Mouse (Mus musculus): ENCODE measurements around the gene Tmie. TPM values are rescaled to one million over a fixed set of nuclear protein-coding genes. Genes with fewer than 3 reads are reported as not detected.

Gene Tmie
- polyA plus RNA-seq, 1 experiment from 2014 or later: 0.11 TPM

DNA sequence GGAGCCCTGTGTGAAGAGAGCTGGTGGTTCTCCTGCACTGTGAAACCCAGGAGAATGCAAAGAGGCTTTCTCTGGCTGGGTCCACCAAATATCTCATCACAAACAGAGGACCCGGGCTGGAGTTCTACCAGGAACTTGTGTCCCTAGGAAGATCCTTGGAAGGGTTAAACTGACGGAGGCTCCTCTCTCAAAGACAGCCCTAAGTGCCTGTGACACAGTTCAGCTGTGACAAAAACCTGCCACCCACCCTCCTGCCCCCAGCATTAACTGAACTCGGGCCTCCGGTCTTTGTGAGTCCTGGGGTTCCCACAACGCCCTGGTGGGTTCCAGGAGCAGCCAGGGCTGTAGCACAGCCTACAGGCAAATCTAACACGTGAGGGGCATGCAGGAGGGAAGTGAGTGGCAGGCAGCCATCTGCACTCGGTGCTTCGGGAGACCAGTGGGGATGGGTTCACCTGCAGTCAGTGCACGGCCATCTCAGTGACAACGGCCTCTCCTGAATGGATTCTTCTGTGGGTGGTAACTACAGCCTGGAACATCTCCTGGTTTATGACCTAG lies 19.6 kb upstream of the Tmie start:
- Histone ChIP-seq H3K9me3 (replicated peaks) (no peaks in the 10 kb centered on the region), H3K27ac (replicated peaks) (no peak overlapping the region), H3K36me3 (no peaks in the 10 kb centered on the region), H3K27me3 (ENCODE audit: low read depth, poor library complexity, severe bottlenecking) (peaks cover 11% of the 10 kb centered on the region), H3K4me3 (no peak overlapping the region), H3K4me1 (peaks cover 15% of the 10 kb centered on the region)
- DNase-seq (ENCODE audit: low spot score): no peak
- WGBS: 73% methylated on average over 10 of the region's 10 CpGs

DNA sequence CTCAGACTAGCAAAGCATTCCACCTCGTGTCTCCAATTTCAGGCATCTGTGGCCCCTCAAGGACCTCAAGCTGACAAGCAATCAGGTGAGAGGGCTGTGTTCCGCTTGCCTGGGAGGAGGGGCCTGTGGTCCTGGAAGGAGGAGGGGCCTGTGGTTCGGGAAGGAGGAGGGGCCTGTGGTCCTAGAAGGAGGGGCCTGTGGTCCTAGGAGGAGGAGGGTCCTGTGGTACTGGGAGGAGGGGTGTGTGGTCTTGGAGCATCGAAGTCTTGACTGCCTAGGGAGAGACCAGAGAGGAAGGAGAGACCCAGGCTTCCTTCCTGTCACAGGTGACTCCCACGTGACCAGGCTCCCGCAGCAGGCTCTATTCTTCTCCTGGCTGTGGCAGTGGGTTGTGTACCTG lies 16.7 kb upstream of the Tmie start:
- WGBS: 7% methylated on average over 6 of the region's 6 CpGs
- H3K27ac ChIP-seq (replicated peaks): peak overlapping the region; percentile 53; the same call in 1 of the 2 replicates
- DNase-seq (ENCODE audit: low spot score): peak; percentile 45
- peaks cover 15% of the 10 kb centered on the region for H3K4me1 ChIP-seq
- peak overlapping the region; percentile 35 for H3K4me3 ChIP-seq
- H3K36me3 ChIP-seq: no peaks in the 10 kb centered on the region
- H3K27me3 ChIP-seq (ENCODE audit: low read depth, poor library complexity, severe bottlenecking): peaks cover 21% of the 10 kb centered on the region
- no peaks in the 10 kb centered on the region for H3K9me3 ChIP-seq (replicated peaks)

DNA sequence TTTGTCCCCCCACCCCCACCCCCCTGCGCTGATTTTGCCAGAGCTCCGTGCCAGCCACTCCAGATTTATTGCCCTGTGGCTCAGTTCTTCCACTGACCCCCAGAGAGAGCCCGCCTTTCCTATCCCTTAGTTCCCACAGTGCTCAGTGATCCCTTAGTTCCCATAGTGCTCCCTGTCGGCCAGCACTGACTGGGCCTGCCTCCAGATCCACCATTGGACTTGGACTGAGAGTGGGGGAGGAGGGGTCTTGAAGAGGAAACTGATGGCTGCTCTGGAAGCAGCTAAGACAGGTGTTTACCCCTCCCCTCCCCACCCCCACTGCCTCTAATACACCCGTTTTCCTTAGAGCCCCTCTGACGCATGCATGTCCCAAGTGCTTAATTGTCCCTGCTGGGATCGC lies 16.1 kb upstream of the Tmie start:
- peak overlapping the region; percentile 35 for H3K4me3 ChIP-seq
- H3K27me3 ChIP-seq (ENCODE audit: low read depth, poor library complexity, severe bottlenecking): peaks cover 21% of the 10 kb centered on the region
- no peak for DNase-seq (ENCODE audit: low spot score)
- no peaks in the 10 kb centered on the region for H3K36me3 ChIP-seq
- H3K27ac ChIP-seq (replicated peaks): peak overlapping the region; percentile 53; the same call in 1 of the 2 replicates
- peaks cover 15% of the 10 kb centered on the region for H3K4me1 ChIP-seq
- H3K9me3 ChIP-seq (replicated peaks): no peaks in the 10 kb centered on the region
- 23% methylated on average over 7 of the region's 7 CpGs for WGBS

DNA sequence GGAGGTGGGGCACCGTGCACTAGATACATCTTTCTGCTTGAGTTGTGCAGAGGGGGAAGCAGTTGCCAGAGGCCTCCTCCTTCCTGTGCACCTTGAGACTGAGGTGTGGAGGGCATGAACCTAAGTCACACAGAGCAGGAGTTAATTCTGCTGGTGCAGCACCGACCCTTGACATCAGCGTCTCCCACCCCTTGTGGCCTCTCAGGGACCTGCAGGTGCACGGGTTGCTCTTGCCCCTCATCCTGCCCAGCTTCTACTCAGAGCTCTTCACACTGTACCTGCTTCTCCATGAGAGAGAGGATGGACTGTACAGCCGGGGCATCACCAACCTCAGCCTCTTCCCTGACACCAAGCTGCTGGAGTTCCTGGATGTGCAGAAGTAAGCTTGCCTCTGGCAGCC lies 15.6 kb upstream of the Tmie start:
- Histone ChIP-seq H3K4me1 (peaks cover 19% of the 10 kb centered on the region), H3K4me3 (no peak overlapping the region)
- WGBS: 65% methylated on average over 5 of the region's 5 CpGs

DNA sequence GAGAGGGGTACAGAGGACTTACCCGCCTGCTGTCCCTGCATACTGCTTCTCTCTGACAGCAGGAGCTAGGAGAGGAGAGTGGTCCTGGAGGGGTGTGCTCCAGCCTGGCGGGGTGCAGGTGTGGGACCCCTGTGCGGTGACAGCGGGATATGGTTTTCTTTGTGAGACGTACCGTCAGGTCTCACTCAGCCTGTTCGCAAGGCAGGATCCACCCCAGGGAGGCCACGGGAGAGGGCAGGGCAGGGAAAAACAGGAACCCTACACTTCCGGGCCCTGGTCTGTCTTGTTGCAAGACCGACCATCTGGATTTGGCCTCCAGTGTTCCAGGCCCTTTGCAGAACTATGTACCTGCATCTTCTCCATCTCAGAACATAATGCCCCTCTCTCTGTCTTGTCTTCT lies 13.5 kb upstream of the Tmie start:
- H3K9me3 ChIP-seq (replicated peaks): no peaks in the 10 kb centered on the region
- WGBS: 67% methylated on average over 10 of the region's 10 CpGs
- no peak for DNase-seq (ENCODE audit: low spot score)
- H3K4me3 ChIP-seq: no peak overlapping the region
- peaks cover 29% of the 10 kb centered on the region for H3K4me1 ChIP-seq
- no peak overlapping the region for H3K27ac ChIP-seq (replicated peaks)
- peaks cover 36% of the 10 kb centered on the region for H3K27me3 ChIP-seq (ENCODE audit: low read depth, poor library complexity, severe bottlenecking)
- H3K36me3 ChIP-seq: no peaks in the 10 kb centered on the region

More for the DNA sequence above, 15.6 kb upstream of the Tmie start:
- Histone ChIP-seq H3K9me3 (replicated peaks) (no peaks in the 10 kb centered on the region), H3K27ac (replicated peaks) (no peak overlapping the region; the same call in 1 of the 2 replicates), H3K27me3 (ENCODE audit: low read depth, poor library complexity, severe bottlenecking) (peaks cover 21% of the 10 kb centered on the region), H3K36me3 (no peaks in the 10 kb centered on the region)
- DNase-seq (ENCODE audit: low spot score): no peak

DNA sequence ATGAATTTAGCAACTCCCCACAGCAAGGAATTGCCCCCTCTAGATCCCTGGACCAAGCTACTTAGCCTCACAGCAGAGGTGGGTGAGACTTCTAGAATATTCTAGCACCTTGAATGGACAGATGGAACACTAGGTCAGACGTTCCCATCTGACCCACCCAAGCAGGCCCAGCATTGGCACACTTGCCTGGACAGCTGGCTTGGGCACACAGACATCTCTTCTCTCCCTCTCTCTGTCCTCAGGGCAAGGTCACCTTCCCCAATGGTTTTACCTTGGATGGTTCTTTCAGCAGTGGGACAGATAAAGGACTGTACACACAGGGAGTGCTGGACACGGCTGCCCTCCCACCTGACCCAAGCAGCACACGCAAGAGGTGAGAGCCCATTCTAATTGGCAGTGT lies 12.6 kb upstream of the Tmie start:
- Histone ChIP-seq H3K36me3 (no peaks in the 10 kb centered on the region), H3K27me3 (ENCODE audit: low read depth, poor library complexity, severe bottlenecking) (peaks cover 36% of the 10 kb centered on the region), H3K4me1 (peaks cover 36% of the 10 kb centered on the region), H3K27ac (replicated peaks) (no peak overlapping the region), H3K9me3 (replicated peaks) (no peaks in the 10 kb centered on the region), H3K4me3 (no peak overlapping the region)
- 92% methylated on average over 3 of the region's 3 CpGs for WGBS
- DNase-seq (ENCODE audit: low spot score): no peak

DNA sequence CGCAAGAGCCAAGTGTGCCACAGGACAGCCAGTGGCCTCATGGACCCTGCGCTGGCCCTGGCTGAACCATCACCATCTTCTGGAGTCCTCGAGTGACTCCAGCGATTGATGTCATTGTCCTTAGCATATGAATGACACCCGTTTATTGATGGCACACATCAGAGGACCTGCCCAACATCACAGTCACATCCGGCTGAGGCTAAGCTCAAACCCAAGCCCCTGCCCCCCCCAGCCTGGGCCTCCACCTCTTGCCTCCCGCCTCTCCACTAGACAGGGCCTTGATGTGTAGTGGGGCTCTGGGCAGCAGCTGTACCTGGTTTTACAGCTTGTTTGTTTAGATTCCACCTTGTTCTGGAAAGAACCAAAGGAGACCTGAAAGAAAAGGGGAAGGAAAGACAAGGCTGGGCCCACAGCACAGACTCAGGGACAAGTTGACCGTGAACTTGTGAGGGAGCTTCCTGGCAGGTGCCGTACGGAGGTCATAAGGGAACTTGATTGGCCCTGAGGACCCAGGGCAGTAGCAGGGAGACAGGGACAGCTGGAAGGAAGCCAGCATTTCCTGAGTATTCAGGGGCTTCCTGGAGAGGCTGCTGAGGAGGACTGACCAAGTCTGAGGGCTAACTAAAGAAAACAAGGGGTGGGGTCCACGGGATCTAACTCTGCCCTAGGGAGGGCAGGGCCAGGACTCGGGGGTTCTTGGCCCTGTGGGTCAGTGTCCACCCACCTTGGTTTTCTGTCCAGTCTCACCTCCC lies 11.3 kb upstream of the Tmie start:
- peaks cover 34% of the 10 kb centered on the region for H3K4me1 ChIP-seq

DNA sequence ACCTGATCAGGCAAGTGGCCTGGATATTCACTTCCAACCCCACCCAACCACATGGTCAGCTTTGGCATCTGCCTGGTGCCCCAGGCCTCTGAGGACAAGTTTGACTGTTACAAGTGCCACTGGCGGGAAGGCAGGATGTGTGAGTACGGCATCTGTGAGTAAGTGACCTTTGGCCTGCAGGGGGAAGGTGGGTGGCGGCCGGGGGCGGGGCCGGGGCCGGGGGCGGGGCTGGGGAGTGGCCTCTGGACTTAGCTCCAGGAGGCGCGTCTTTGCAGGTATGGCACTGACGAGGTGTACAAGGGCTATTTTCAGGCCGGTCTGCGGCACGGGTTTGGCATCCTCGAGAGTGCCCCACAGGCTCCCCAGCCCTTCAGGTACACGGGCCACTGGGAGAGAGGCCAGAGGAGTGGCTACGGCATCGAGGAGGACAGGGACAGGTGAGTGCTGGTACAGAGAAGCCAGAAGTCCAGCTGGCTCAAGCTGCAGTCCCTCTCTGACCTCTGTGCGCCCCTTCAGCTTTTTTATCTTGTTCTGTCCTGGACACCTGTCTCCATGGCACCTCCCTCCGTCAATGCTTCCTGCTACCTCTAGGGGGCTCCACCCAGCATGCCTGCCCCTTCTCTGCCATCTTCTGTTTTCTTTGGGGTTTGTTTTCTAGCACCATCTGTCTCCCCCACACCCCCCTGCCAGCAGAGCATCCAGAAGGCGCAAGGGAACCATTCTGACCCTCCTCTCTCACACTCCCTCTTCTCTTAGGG lies 10.3 kb upstream of the Tmie start:
- Histone ChIP-seq H3K9me3 (replicated peaks) (no peaks in the 10 kb centered on the region), H3K36me3 (no peaks in the 10 kb centered on the region), H3K4me3 (0 out of 2 replicates have a peak overlapping the region, but pooled peaks have one; percentile 7), H3K4me1 (peaks cover 26% of the 10 kb centered on the region), H3K27ac (replicated peaks) (no peak overlapping the region), H3K27me3 (ENCODE audit: low read depth, poor library complexity, severe bottlenecking) (peaks cover 36% of the 10 kb centered on the region)
- DNase-seq (ENCODE audit: low spot score): no peak
- WGBS: 16% methylated on average over 21 of the region's 21 CpGs

More for the DNA sequence above, 11.3 kb upstream of the Tmie start:
- Histone ChIP-seq H3K36me3 (no peaks in the 10 kb centered on the region), H3K27ac (replicated peaks) (0 out of 2 replicates have a peak overlapping the region, but pooled peaks have one; percentile 4), H3K27me3 (ENCODE audit: low read depth, poor library complexity, severe bottlenecking) (peaks cover 40% of the 10 kb centered on the region), H3K9me3 (replicated peaks) (no peaks in the 10 kb centered on the region), H3K4me3 (no peak overlapping the region)
- WGBS: 86% methylated on average over 12 of the region's 12 CpGs
- no peak for DNase-seq (ENCODE audit: low spot score)

DNA sequence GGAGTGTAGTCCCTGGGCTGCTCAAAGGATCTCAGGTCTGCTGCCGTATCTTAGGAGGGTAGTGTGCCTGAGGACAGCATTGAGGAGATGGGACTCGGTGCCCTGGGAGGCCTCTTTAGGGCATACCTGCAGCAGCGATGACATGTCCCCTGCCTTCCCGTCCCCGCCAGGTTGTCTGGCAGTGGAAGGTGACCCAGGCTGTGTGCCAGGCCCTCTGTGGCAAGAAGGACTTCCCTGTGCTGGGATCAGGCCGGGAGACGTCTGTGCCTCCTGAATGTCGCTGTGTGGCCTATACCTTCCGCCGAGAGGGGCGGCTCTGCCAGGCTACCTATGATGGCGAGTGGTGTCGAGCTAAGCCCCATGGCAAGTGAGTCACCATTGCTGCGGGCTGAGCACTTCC lies 9.0 kb upstream of the Tmie start:
- no peak for DNase-seq (ENCODE audit: low spot score)
- no peak overlapping the region for H3K27ac ChIP-seq (replicated peaks)
- 90% methylated on average over 14 of the region's 14 CpGs for WGBS

DNA sequence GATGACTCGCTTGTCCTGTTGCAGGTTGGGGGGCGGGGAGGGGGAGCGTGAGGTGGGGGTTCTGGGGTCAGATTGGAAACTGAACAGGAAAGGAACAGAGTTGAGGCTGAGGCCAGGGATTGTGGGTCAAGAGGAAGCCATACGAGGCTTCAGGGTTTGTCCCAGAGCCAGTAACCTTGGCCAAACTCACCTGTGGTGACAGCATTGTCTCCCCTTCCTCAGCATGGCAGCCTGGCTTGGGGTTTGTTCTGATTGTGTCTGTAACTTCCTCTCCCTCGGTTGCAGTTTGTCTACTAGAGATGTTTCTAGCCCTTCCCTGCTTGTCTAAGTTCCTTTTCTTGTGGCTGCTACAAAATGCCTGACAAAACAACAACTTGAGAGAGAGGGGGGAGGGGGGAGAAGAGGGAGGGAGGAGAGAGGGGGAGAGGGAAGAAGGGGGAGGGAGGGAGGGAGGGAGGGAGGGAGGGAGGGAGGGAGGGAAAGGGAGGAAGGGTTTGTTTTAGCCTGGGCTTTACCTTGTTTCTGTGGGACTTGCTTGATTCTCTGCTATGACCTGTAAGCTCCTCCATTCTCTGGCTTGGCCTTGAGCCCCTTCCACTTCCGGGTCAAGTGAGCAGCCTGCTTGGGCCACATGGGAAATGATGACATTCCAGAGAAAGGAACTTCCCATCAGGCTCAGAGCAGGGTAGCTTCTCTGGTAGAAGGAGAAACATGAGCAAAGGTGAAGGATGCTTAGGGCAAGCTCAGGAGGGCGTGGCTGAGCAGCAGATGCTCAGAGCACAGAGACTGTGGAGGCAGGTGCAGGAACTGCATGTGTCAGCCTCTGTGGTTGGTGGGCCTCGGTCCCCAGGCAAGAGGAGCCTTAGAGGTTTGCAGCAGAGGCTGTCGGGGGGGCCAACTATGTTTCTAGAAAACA lies 7.7 kb upstream of the Tmie start:
- WGBS: 69% methylated on average over 9 of the region's 9 CpGs
- DNase-seq (ENCODE audit: low spot score): no peak

More for the DNA sequence above, 9.0 kb upstream of the Tmie start:
- H3K4me1 ChIP-seq: peaks cover 26% of the 10 kb centered on the region
- H3K4me3 ChIP-seq: no peak overlapping the region
- H3K9me3 ChIP-seq (replicated peaks): no peaks in the 10 kb centered on the region
- H3K36me3 ChIP-seq: no peaks in the 10 kb centered on the region
- peaks cover 32% of the 10 kb centered on the region; the same call in 1 of the 2 replicates for H3K27me3 ChIP-seq (ENCODE audit: low read depth, poor library complexity, severe bottlenecking)

DNA sequence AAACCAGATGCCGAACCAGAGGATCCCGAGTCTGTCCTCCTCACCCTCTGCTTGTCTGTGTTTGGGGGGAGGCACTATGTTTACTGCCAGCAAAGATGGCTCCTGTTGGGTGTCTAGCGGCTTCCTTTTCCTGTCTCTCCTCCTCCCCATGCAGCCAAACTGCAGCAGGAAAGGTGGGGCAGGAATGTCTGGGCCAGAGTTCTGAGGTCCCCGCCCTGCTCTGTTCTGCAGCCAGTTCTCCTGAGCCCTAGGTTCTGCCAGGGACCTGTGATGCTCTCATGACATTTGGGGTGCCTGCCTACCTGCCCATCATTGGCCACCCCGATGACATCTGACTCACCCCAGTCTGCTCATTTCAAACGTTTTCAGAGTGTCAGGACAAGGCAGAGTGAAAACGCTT lies 2.0 kb upstream of the Tmie start:
- H3K36me3 ChIP-seq: no peaks in the 10 kb centered on the region
- H3K4me1 ChIP-seq: peaks cover 14% of the 10 kb centered on the region
- H3K9me3 ChIP-seq (replicated peaks): no peaks in the 10 kb centered on the region
- 75% methylated on average over 7 of the region's 7 CpGs for WGBS
- H3K4me3 ChIP-seq: no peak overlapping the region
- H3K27me3 ChIP-seq (ENCODE audit: low read depth, poor library complexity, severe bottlenecking): peaks cover 71% of the 10 kb centered on the region
- H3K27ac ChIP-seq (replicated peaks): no peak overlapping the region
- DNase-seq (ENCODE audit: low spot score): no peak

More for the DNA sequence above, 7.7 kb upstream of the Tmie start:
- Histone ChIP-seq H3K27me3 (ENCODE audit: low read depth, poor library complexity, severe bottlenecking) (peaks cover 29% of the 10 kb centered on the region; the same call in 1 of the 2 replicates), H3K36me3 (no peaks in the 10 kb centered on the region), H3K4me1 (peaks cover 26% of the 10 kb centered on the region), H3K4me3 (no peak overlapping the region), H3K9me3 (replicated peaks) (no peaks in the 10 kb centered on the region), H3K27ac (replicated peaks) (no peak overlapping the region)

DNA sequence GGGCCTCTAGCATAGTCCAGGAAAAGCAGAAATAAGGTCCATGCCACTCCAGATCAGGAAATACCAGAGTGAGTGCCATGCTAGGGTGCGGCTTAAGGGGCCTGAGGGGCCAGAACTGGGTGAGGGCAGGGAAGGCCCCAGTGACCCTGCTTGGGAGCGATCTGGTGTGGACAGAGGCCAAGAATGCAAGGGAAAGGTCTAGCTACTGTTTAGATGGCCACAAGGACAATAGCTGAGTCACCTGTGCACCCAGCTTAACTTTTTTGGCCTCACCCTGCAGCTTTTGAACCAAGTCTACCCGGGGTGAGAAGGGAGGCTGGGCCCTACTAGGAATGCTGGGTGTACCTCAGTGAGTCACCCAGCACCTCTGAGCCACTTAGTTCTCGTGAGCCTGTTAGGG lies 859 bp upstream of the Tmie start:
- H3K27ac ChIP-seq (replicated peaks): no peak overlapping the region
- 59% methylated on average over 4 of the region's 4 CpGs for WGBS
- H3K9me3 ChIP-seq (replicated peaks): no peaks in the 10 kb centered on the region
- H3K4me3 ChIP-seq: peak overlapping the region; percentile 64
- no peaks in the 10 kb centered on the region for H3K36me3 ChIP-seq
- H3K27me3 ChIP-seq (ENCODE audit: low read depth, poor library complexity, severe bottlenecking): peaks cover 68% of the 10 kb centered on the region
- DNase-seq (ENCODE audit: low spot score): no peak
- peaks cover 14% of the 10 kb centered on the region for H3K4me1 ChIP-seq
